In genomic region chr2:26316576-26317246, GRCm38 (mm10) we compare ENCODE assay signal across 9 mouse cellular contexts. TPM values are rescaled to one million over a fixed set of nuclear protein-coding genes. Genes with fewer than 3 reads are reported as not detected.
DNase-seq lines count a peak whose midpoint lies in the region; ATAC-seq and TF ChIP-seq lines count a peak whose summit lies in the region.
"Had no signal": no experiment of that assay in that cellular context is flagged by ENCODE, and none has a peak within 500 bp of the region (broad histone marks: within the 10 kb centered on the region; RNA-seq: fewer than 3 reads in every experiment).

No protein-coding gene starts in this region.

- no peaks in the 10 kb centered on the region for H3K36me3 ChIP-seq in kidney, adult 2 months (ENCODE audit: control insufficient read depth, insufficient read depth, low read length)
- peaks cover 46% of the 10 kb centered on the region for H3K36me3 ChIP-seq in hindbrain, embryonic 10.5 days
- no peaks in the 10 kb centered on the region for H3K36me3 ChIP-seq in midbrain, embryonic 11.5 days (ENCODE audit: control insufficient read depth, insufficient read depth, low read length)

- no peak for TF ChIP-seq POLR2A in kidney, adult 2 months (IDR thresholded peaks at IDR 0.05; ENCODE audit: low read depth, low read length)

- no peaks in the 10 kb centered on the region for H3K9me3 ChIP-seq in hindbrain, embryonic 10.5 days
- no peaks in the 10 kb centered on the region for H3K9me3 ChIP-seq in midbrain, embryonic 11.5 days (ENCODE audit: control insufficient read depth, low read length)

- H3K27ac ChIP-seq in kidney, adult 2 months (ENCODE audit: insufficient read depth, low read depth, low read length): no peak overlapping the region
- H3K27ac ChIP-seq in hindbrain, embryonic 10.5 days: peak overlapping the region; percentile 98
- H3K27ac ChIP-seq in midbrain, embryonic 11.5 days (ENCODE audit: low read depth, low read length): 0 out of 2 replicates have a peak overlapping the region, but pooled peaks have one; percentile 86
- H3K27ac ChIP-seq: macrophage had no signal

- ATAC-seq in midbrain, embryonic 11.5 days (ENCODE audit: low FRiP score): no peak

- H3K4me2 ChIP-seq in midbrain, embryonic 11.5 days: peak overlapping the region; percentile 98

- H3K27me3 ChIP-seq in kidney, adult 2 months (replicated peaks; ENCODE audit: control insufficient read depth, insufficient read depth, low read length): no peaks in the 10 kb centered on the region
- H3K27me3 ChIP-seq in hindbrain, embryonic 10.5 days (ENCODE audit: insufficient read depth, poor library complexity, severe bottlenecking): no peaks in the 10 kb centered on the region
- H3K27me3 ChIP-seq in midbrain, embryonic 11.5 days (ENCODE audit: control insufficient read depth, insufficient read depth, low read length): no peaks in the 10 kb centered on the region

- WGBS in kidney, adult 2 months: 67% methylated on average over 9 of the region's 9 CpGs
- WGBS in hindbrain, embryonic 10.5 days: 71% methylated on average over 9 of the region's 9 CpGs
- WGBS in midbrain, embryonic 11.5 days: 75% methylated on average over 9 of the region's 9 CpGs

- no peak for TF ChIP-seq CTCF in kidney, adult 2 months (conservative IDR thresholded peaks at IDR 0.05; ENCODE audit: insufficient read depth, insufficient read length, low read depth, low read length)

- H3K4me3 ChIP-seq in kidney, adult 2 months (ENCODE audit: insufficient read depth, low read depth, low read length): peak overlapping the region; percentile 54; the same call in 1 of the 2 replicates
- H3K4me3 ChIP-seq in hindbrain, embryonic 10.5 days: peak overlapping the region; percentile 95
- peak overlapping the region; percentile 95 for H3K4me3 ChIP-seq in midbrain, embryonic 11.5 days (ENCODE audit: low read depth, low read length)

- H3K4me1 ChIP-seq in kidney, adult 2 months (ENCODE audit: control insufficient read depth, insufficient read depth, low read length): no peaks in the 10 kb centered on the region
- peaks cover 72% of the 10 kb centered on the region for H3K4me1 ChIP-seq in hindbrain, embryonic 10.5 days (replicated peaks)
- H3K4me1 ChIP-seq in midbrain, embryonic 11.5 days (ENCODE audit: control insufficient read depth, insufficient read depth, low read length): peaks cover 28% of the 10 kb centered on the region

- no peak for DNase-seq in kidney, adult 2 months
- no peak for DNase-seq in kidney, adult 11 months
- peak; percentile 81 for DNase-seq in cerebellum, adult 9-11 months
- DNase-seq in hindbrain, embryonic 10.5 days (ENCODE audit: low spot score): no peak
- DNase-seq in midbrain, embryonic 11.5 days (ENCODE audit: low spot score, missing footprints): peak; percentile 78
- DNase-seq in right cerebral cortex, postnatal 10 days (ENCODE audit: low spot score in 2 of 2): no peak
- no peak for DNase-seq in thymus, adult 18-20 months
- DNase-seq in layer of hippocampus, adult 11-12 months (ENCODE audit: low spot score): no peak

- peak overlapping the region; percentile 94 for H3K9ac ChIP-seq in midbrain, embryonic 11.5 days (ENCODE audit: low read length)

RNA-seq across cellular contexts. Expression of gene Gpsm1, which starts 1.4 kb away (rescaled TPM):
- polyA plus RNA-seq in kidney, adult 2 months (2012; rRNA removed): 9.3 and 13.1 TPM in 2 replicates
- 99.2 and 114 TPM in 2 replicates for polyA plus RNA-seq in hindbrain, embryonic 10.5 days (2016; fragmentation: Nextera tagmentation; extraction: Ambion mirVana)
- polyA plus RNA-seq in midbrain, embryonic 11.5 days (2014; fragmentation: Nextera tagmentation; extraction: Ambion mirVana): 46.2 and 53.3 TPM in 2 replicates

RNA-seq across cellular contexts. Expression of gene Ccdc187, which starts 22.4 kb away (rescaled TPM):
- polyA plus RNA-seq in kidney, adult 2 months (2012; rRNA removed): 0.02 and 0.12 TPM in 2 replicates
- 0.10 and 0.20 TPM in 2 replicates for polyA plus RNA-seq in hindbrain, embryonic 10.5 days (2016; fragmentation: Nextera tagmentation; extraction: Ambion mirVana)
- 0.05 and 0.10 TPM in 2 replicates for polyA plus RNA-seq in midbrain, embryonic 11.5 days (2014; fragmentation: Nextera tagmentation; extraction: Ambion mirVana)
- polyA plus RNA-seq: macrophage had no signal

RNA-seq across cellular contexts. Expression of gene Dnlz, which starts 35.2 kb away (rescaled TPM):
- polyA plus RNA-seq in kidney, adult 2 months (2012; rRNA removed): 26.9 and 28.8 TPM in 2 replicates
- 36.8 and 38.8 TPM in 2 replicates for polyA plus RNA-seq in hindbrain, embryonic 10.5 days (2016; fragmentation: Nextera tagmentation; extraction: Ambion mirVana)
- polyA plus RNA-seq in midbrain, embryonic 11.5 days (2014; fragmentation: Nextera tagmentation; extraction: Ambion mirVana): 29.5 and 35.0 TPM in 2 replicates

RNA-seq across cellular contexts. Expression of gene Card9, which starts 44.0 kb away (rescaled TPM):
- 2.1 and 2.5 TPM in 2 replicates for polyA plus RNA-seq in kidney, adult 2 months (2012; rRNA removed)
- 0.62 and 1.1 TPM in 2 replicates for polyA plus RNA-seq in hindbrain, embryonic 10.5 days (2016; fragmentation: Nextera tagmentation; extraction: Ambion mirVana)
- 0.99 and 1.1 TPM in 2 replicates for polyA plus RNA-seq in midbrain, embryonic 11.5 days (2014; fragmentation: Nextera tagmentation; extraction: Ambion mirVana)

Comparison
In these comparisons a context has a peak if more than half of its experiments do, and no peak if none do; other contexts are left out.
1. DNase-seq: peak in cerebellum, adult 9-11 months (single experiment) and midbrain, embryonic 11.5 days (single experiment); none in kidney, adult 2 months (single experiment), kidney, adult 11 months (single experiment), hindbrain, embryonic 10.5 days (single experiment), right cerebral cortex, postnatal 10 days (0 of 2), thymus, adult 18-20 months (0 of 2) and layer of hippocampus, adult 11-12 months (single experiment).
2. Peak in every context shown above with its lines, with median percentiles within 50 percentile points of each other: H3K4me3 ChIP-seq.